Mouse (Mus musculus) heart, postnatal 10 days (tissue): ENCODE results near the gene Kif26b. TPM values are rescaled to one million over a fixed set of nuclear protein-coding genes. Genes with fewer than 3 reads are reported as not detected.

ENCODE experiments used
- DNase-seq, 2 experiments: peaks; one replicate each; pipeline ENCODE4 v3.0.0; 2021
- intact Hi-C: fragments of 180-260 bp; cut with DNase I; formaldehyde crosslinking; loops from one replicate; pipeline ENCODE4 v1.15.1; 2025
- total RNA-seq, 2 experiments: library from RNA; stranded (reverse); gene quantifications; 2 replicates each; pipeline ENCODE4 v1.2.3; 2021

Kif26b gene
- total RNA-seq, 2 experiments from 2014 or later, result 10.9 to 12.9 TPM

DNA sequence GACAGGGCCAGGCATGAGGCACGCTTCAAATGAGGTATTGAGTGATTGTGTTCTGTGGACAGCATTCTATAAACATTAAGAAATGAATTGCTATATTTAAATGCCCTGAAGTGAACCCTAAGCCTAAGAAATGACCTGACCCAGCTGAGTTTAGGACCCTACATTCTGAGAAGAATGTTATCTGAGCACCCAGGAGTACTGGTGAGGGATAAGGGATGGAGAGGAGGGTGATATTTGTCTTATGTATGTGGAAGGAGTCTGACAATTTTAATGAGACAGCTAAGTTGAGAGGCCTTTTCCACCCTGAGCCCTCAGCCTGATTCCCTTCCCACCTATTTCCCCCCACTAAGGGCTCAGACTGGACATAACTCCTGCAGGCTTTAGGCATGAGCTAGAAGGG, 179.4 kb downstream of the Kif26b start:
- intact Hi-C loops, result no loop called here
- no peak for DNase-seq

DNA sequence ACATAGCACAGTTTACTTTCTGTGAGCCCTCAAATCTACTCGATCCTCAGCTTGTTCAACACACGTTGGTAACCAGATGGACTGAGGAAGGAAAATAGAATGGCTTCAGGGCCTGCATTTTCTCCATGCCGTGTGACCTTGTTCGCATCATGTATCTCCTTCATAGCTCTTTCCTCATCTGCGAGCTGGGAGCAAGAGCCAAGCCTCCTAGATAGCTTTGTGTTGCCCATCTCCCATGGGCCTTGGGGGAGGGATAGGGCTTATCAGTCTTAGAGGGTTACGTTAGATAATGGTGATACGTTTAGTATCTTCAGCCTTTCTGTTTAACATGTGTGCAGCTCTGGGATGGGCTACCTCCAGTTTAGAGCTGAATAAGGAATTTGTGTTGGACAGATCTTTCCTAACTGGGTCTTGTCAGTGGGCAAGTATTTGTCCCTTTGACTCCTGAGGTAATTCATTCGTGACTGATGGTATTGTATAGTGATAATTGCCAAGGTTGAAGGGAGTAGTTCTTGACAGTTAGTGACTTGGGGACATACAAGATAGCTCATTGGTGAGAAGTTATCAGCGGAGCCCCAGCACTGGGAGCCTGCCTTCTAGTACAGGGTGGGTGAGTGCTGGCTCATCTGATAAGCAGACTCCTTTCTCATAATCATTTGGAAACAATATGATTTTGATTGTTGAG, 183.4 kb downstream of the Kif26b start:
- intact Hi-C loops, result no loop called here
- no peak for DNase-seq

DNA sequence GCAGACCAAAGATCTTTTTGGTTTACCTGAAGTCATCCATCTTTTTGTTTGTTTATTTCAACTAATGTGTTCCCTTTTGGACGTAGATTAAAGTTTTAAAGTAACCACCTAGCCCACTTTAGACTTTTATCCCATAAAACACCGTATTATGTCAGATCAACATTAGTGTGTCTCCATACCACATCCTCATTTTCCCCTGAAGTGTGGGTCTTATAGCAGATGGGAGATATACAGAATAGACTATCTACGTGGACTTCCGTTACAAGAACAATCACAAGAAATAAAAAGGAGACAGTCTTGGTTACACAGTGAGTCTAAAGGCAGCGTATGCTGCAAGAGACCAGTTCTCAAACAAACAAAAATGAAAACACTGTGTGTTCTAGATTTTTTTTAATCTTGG, 185.3 kb downstream of the Kif26b start:
- no peak for DNase-seq
- intact Hi-C loops, result no loop called here

DNA sequence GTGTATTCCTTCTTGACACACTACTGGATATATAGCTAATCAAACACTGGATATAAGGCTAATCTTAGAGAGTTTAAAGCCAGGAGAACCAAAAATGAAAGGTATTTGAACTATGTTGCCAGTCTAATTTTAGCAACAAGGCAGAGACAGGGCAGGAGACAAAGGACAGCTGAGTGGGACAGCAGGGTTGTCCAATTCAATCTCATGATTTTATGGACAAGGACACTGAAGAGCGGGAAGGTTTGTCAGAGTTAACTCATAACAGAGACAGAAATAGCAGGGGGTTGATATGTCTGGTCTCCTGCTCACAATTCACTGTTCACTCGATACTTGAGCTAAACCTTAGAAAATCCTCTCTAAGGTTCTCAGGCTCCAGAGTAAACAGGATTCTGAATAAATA, 187.5 kb downstream of the Kif26b start:
- DNase-seq, result peak; percentile 32 to 38
- intact Hi-C loops, result no loop called here

DNA sequence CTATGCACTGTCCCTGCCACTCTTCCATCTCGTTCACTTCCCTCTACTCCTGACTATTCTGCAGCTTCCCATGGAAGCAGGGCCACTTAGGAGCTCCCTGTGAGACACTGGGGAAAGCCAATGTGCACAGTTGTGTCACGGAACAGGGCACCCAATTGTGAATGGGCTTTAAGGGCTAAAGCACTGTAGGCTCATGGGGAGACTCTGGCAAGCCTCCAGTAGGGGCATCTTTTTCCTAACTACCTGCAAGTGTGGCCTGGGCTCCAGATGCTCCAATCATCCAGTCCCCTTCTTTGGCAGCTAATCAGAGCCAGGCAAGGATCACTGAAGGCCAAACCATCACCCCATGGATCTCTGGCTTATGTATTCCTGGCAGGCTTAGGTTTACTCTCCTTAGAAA, 191.9 kb downstream of the Kif26b start:
- intact Hi-C loops, result no loop called here
- no peak for DNase-seq

DNA sequence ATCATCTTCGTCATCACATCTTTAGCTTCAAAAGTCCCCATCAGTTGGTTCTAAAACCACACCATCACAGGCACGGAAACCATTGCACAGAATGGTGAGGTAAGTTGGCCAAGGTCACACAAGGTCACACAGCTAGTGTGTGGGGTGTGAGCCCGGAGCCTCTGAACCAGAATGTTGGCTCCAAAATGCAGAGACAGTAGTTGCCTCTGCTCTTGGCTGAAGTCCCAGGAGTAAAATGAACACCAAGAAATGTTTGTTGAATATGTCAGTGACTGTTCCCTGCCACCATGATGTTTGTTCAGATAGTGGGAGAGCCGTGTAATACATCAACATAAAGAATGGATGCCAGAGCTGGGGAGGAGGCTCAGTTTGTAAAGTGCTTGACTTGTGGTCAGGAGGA, 193.9 kb downstream of the Kif26b start:
- DNase-seq, result no peak
- intact Hi-C loops, result no loop called here

DNA sequence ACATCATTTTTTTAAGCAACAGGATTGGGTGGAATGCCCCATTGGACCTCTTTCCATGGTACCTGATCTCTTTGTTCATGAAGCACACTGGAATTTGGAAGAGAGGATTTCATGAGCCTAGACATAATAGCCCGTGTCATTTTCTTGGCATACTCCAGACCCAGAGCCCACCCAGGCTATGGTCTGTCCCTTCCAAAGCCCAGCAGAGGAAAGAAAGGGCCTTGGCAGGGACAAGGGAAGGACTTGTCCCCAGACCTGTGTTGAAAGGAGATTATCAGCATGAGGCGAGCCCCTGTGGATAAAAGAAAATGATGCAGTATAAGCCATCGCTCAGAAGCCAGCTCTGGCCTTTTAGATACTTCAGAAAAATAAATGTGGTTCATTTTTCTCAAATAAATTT, 196.6 kb downstream of the Kif26b start:
- intact Hi-C loops, result no loop called here
- DNase-seq, result no peak

DNA sequence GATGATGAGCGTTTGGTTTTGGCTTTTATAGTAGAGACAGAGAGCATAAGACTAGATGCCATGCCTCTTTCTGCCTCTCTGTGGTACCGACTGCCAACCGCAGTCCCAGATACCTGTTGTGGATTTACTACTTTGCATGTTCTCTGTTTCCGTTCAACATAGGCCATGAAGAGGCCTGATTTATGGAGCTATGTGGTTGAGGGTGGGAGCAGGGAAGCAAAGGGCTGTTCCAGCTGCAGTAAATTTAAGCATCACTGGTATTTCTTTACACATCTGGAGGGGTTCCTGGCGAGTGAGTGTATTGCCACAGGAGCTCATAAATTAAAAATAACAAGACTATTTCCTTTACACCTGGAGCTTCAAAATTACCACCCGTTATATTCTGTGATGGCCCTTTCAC, 199.3 kb downstream of the Kif26b start:
- no peak for DNase-seq
- intact Hi-C loops, result no loop called here

DNA sequence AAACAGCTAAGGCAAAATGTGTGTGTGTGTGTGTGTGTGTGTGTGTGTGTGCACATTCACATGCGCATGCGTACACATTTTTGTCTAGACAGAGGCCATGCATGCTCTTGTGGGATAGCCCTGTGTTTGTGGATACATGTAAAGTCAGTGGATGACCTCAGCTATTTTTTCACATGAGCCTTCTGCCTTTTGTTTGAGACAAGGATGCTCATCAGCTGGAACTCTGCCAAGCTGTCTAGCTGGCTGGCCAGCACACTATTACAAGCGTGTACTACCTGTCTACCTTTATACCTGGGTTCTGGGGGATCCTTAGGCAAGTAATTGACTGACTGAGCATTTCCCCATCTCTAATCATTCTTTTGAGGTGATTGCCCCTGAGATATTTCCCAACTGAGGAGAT, 201.3 kb downstream of the Kif26b start:
- intact Hi-C loops, result no loop called here
- DNase-seq, result no peak

DNA sequence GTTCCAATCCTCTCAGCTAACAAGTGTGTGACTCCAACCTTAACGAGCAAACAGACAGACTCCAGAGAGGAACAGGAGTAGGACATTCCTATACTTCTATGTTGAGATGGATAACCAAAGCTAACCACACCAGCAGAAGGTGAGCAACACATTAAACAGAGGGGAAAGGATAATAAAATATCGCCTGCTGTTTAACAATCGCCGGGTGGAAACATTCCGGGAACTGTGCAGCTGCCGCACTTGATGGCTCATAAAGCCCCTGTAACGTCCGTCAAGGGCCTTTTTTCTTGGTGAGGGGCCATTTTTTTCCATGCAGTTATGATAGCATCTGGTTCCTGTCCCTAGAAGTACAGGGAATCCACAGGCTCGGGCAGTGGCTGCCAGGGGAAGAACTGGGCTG, 204.1 kb downstream of the Kif26b start:
- intact Hi-C loops, result no loop called here
- no peak for DNase-seq

DNA sequence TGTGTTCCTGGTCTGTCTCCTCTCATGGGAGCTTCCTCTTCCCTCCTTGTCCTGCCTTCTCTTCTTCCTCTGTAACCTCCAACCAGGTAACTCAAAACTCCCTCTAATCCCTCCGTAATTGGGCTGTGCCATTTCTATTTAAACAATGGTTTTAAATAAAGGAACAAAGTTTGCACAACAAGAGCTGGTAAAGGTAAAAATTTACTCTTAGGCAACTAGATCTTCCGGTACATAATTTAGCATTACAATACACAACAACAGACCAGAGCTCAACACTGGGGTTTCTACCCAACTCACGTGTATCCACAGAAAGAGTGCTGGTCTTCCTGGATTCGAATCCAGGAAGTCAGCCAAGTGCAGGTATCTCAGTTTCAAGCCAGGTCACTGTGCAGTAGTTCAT, 205.7 kb downstream of the Kif26b start:
- no peak for DNase-seq
- intact Hi-C loops, result no loop called here

DNA sequence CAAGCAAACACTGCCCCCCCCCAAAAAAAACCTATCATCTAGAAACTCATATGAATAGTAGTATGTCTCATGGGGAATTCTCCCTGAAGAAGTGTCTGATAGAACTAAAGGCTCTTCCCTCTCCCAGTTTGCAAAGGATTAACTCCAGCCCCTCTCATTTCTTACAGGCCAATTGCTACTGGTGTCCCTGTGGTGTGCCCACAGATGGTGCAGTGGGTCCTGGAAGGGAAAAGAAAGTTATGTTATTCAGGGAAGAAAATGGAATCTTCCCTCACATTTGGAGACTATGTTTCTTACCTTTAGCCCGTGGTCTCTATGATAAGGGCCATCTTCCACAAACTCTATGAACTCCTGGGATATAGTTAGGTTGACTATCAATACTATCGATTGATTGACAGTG, 208.0 kb downstream of the Kif26b start:
- intact Hi-C loops, result no loop called here
- DNase-seq, result no peak

DNA sequence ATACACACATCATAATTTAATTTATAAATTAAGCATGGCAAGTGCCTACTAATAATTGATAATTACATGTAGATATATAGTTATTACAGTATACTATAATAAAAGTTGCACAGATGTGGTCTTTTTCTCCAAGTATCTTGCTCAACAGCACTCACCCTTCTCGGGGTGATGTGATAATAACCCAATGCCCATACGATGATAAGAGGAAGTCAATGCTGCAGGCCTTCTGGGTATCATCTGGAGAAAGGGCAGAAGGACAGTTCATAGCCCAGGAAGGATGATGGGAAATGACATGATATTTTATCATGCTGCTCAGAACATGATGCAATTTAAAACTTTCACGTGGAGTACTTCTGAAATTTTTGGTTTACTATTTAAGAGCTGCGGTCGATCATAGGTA, 214.9 kb downstream of the Kif26b start:
- DNase-seq, result no peak
- intact Hi-C loops, result no loop called here

DNA sequence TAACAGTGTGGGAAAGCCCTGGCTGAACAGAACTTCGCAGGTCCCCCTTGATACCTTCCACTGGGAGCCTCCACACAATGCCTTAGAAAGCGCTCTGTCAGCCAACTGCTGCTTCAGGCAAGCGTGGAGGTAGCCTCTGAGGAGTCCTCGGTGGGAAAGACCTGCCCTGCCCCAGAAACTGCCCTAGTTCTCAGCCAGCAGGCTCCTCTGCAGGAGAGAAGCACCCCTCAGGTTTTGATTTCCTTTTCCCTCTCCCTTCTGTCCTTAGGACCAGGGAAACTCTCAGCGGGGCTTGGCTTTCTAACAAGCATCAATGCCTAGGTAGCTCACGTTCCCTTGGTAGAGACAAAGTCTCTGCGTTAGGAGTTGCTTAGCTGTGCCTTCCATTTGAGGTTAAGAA, 215.6 kb downstream of the Kif26b start:
- DNase-seq, result no peak
- intact Hi-C loops, result no loop called here

DNA sequence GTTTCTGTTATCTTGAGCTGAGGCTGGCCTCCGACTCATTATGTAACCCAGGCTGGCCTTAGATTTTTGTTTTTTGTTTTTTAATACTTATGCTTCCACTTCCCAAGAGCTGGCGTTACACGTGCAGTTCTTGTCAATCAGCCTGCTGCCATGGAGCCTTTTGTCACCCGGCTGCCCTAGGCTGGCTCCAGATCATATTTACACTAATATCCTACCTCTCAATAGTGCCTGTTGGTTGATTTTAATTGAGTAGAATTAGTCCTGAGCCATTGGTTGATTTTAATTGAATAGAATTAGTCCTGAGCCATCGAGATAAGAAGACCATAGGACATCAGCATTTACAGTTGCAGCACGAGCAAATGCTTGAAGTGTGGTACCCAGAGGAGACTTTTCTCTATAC, 216.0 kb downstream of the Kif26b start:
- intact Hi-C loops, result no loop called here
- DNase-seq, result no peak

DNA sequence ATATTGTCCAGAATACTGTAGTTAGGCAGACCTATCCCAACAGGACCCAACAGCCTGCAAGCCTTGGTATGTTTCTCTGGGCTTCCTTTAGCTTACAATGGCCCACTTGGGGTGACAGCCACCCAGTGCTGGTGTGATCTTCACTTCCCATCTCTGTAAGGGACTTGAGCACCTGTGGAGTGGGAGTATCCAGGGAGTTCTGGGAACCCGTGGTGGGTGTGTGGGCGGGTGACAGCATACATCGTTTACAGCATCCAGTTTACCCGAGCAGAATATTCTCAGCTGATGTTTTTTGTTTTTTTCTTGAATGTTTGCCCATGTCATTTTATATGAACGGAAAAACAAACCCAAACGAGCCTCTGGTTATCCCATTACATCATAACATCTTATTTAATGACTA, 216.5 kb downstream of the Kif26b start:
- DNase-seq, result no peak
- intact Hi-C loops, result no loop called here

DNA sequence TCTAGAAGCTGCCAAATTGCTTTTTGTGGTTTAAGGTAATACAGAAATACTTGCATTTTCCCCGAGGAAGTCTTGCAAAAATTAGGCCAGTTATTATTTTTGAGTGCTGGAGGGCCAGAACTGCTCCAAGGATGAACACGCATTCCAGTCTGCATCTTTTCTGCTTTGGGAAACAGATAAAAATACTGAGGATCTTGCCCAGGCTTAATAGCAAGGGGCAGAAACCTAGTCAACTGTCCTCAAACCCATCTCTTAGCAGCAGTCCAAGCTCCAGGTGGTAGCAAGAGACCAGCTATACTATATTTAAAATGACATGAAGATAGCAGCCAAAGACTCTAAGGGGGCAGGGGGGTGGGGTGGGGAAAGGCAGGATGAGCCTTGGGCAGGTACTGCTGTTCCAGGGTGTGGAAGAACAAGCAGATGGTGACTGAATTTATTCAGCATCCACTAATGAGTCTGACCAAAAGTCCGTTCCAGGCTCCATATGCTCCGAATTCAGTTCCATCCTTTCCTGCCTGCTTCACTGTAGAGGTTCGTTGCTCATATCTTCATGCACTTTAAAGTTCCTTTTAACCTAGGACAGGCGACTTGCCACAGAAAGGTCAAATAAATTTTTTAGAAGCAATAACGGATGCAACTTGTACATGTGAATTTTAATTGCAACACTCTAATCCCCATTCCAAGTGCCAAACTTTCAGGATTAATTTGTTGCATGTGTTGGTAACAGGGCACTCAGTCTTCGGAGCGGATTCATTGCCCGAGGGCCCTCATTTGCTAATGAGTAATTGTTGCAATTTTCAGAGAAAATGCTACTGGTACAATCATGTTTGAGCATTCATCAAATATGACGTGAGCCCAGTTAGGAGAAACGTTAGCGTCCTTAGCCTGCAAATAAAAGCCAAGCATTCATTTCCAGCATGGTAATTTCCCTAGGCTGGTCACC, 218.6 kb downstream of the Kif26b start:
- no peak for DNase-seq
- intact Hi-C loops, result no loop called here

DNA sequence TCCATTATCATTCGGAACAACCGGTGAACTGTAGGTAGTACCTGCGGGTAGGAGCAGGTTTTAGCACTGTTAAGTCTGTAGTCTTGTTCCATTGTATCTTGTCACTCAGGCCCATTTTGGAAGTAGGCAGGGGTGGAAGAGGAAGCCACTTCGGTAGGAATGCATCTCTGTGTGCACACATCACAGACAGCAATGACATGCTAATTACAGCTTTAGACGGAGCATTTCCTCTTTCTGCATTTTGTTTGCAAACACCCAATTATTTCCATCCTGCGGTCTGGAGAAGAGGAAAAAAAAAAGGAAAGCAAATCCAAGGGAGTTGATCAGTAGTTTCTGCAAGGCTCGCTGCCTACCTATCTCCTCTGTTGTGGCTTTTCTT, 219.3 kb downstream of the Kif26b start:
- no peak for DNase-seq
- intact Hi-C loops, result no loop called here

DNA sequence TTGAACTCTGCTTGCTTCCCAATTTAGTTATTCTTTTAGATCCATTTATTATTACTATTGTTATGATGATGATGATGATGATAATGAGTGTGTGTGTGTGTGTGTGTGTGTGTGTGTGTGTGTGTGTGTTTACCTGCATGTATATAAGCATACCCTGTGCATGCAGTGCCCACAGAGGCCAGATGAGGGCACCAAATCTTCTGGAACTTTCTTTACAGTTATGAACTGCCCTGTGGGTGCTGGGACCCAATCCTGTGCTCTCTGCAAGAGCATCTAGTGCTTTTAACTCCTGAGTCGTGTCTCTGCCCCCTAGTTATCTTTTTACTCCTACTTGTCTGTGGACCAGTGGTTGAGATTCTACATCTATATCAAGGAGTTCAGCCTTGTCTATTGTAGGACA, 219.7 kb downstream of the Kif26b start:
- intact Hi-C loops, result no loop called here

DNA sequence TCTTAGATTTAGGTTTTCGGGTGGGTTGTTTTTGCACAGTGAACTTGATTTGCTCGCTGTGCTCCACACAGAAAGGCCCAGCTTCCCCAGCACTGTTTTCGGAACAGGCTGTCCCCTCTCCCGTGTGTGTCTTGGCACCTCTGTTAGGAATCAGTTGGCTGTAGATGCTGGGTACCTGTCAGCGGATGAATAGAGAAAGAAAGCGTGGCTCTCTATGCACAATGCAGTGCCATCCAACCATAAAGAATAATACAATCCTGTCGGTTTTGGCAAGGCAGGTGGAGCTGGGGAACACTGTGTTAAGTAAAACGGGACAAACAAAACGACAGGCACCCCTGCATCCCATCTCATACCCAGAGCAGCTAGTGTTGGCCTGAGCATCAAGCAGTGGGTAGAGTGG, 220.9 kb downstream of the Kif26b start:
- intact Hi-C loops, result no loop called here
- no peak for DNase-seq

More for the DNA sequence above, 219.7 kb downstream of the Kif26b start:
- DNase-seq, result no peak

DNA sequence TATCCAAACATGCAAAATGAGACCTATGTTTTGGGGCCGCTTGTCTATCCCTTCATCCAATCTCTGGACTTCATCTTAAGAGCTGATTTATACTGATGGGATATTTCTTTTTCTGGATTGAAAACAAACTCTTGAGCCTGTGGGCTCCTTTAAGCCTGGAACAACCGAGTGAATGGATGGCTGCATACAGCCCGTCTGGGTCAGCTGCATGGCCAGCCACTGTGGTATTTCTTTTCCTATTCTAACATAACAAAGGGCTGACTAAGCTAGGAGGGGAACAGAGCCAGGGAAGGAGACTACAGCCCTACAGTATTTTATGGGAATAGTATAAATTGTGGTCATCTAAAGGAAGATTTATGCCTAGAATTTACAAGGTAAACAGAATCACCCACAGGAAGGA, 229.5 kb downstream of the Kif26b start:
- no peak for DNase-seq
- intact Hi-C loops, result no loop called here

DNA sequence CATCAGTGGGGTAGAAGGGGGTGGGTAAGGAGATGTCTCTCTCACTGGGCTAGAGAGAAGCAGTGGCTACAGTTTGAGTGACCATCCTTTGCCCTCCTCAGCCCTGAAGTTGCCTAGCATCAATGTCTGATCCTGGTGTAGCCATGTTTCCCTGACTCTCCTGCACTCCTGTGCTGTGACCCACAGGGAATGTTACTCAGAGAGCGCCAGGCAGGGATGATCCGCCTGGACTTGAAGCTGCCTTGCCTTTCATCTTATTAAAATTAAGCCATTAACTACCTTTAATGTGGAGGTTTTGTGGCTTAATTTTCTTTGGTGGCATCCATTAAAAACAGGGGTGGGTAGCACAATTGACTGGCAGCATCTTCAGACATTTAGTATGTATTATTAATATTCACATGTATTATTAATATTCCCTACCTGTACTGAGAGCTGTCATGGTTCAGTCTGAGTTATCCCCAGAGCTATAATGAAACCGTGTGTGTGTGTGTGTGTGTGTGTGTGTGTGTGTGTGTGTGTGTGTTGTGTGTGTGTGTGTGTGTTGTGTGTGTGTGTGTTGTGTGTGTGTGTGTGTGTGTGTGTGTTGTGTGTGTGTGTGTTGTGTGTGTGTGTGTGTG, 233.3 kb downstream of the Kif26b start:
- intact Hi-C loops, result no loop called here

More for the DNA sequence above, 233.3 kb downstream of the Kif26b start:
- DNase-seq, result no peak
